Mouse (Mus musculus) E14TG2a.4 (cell line): ENCODE measurements around the gene Cldn34c2.
"Not testable (repeated sequence)": the region's sequence is repeated elsewhere in the genome, so short reads cannot be mapped to it uniquely, and the experiment has no call there.

Source experiments
- CTCF ChIP-seq: conservative IDR thresholded peaks from 2 replicates; pipeline ENCODE4 v1.5.1; 2014; ENCODE audit warnings: low read length
- NANOG ChIP-seq: IDR thresholded peaks from 2 replicates; pipeline ENCODE4 v1.6.1; 2014; ENCODE audit warnings: borderline replicate concordance, low read length, mixed read lengths
- POU5F1 ChIP-seq: IDR thresholded peaks from 2 replicates; pipeline ENCODE4 v1.6.1; 2014; ENCODE audit warnings: low read length, borderline replicate concordance

DNA sequence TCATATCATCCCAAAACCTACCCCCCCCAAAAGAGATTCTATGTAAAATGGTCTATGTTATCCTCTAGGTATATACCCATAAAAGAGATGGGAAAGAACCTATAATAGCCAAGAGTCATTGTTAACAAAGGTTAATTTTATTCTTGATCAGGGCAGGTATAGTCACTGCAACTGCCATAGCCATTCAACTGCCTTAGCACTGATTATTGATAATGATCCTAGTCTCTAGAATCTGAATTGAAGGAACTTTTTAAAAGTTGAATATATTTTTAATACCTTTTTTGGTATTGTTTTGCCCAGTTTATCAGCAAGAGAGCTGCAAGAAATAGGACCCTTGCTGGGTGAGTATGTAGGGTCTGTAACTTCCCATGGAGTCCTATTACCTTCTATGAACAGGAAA, at the start of gene Cldn34c2:
- TF ChIP-seq CTCF, POU5F1, NANOG: not testable (repeated sequence)
